Mouse (Mus musculus): ENCODE data around the gene Bglap3.
"Not testable (repeated sequence)": the region's sequence is repeated elsewhere in the genome, so short reads cannot be mapped to it uniquely, and the experiment has no call there.

- TF ChIP-seq CTCF (IDR thresholded peaks at IDR 0.05; ENCODE audit: low read depth, low read length); TAL1 (conservative IDR thresholded peaks at IDR 0.05; ENCODE audit: low read depth, low read length); GATA1 (IDR thresholded peaks at IDR 0.05; ENCODE audit: borderline replicate concordance, low read length): not testable (repeated sequence)
Measured at GRCm38 (mm10) chr3:88381389-88382315, 9.1 kb upstream of the Bglap3 start.

Measured in G1E (cell line).